ENCODE assay signal across 9 mouse cellular contexts in genomic region chr5:106461913-106462312, GRCm38 (mm10). TPM values are rescaled to one million over a fixed set of nuclear protein-coding genes. Genes with fewer than 3 reads are reported as not detected.
DNase-seq lines count a peak whose midpoint lies in the region; ATAC-seq and TF ChIP-seq lines count a peak whose summit lies in the region.
"Had no signal": no experiment of that assay in that cellular context is flagged by ENCODE, and none has a peak within 500 bp of the region (broad histone marks: within the 10 kb centered on the region; RNA-seq: fewer than 3 reads in every experiment).

No protein-coding gene starts in this region.

- 0% methylated on average over 4 of the region's 4 CpGs for WGBS in kidney, postnatal 0 days

- no peaks in the 10 kb centered on the region for H3K36me3 ChIP-seq in kidney, postnatal 0 days (ENCODE audit: insufficient read depth, low read length)
- H3K36me3 ChIP-seq: liver, embryonic 13.5 days; stomach, embryonic 15.5 days had no signal

- TF ChIP-seq CTCF in layer of hippocampus, adult 2 months (conservative IDR thresholded peaks at IDR 0.05) = peak; percentile 83
- peak; percentile 88 for TF ChIP-seq CTCF in brain, embryonic 14.5 days (IDR thresholded peaks at IDR 0.05; ENCODE audit: borderline replicate concordance, extremely low read depth, insufficient read depth, insufficient read length)
- peak; percentile 79 for TF ChIP-seq CTCF in kidney, postnatal 0 days (IDR thresholded peaks at IDR 0.05; ENCODE audit: low read depth)

- ATAC-seq in kidney, postnatal 0 days (replicated peaks; ENCODE audit: low FRiP score, low read depth) = no peak

- no peak overlapping the region for H3K27ac ChIP-seq in layer of hippocampus, adult 2 months
- H3K27ac ChIP-seq in kidney, postnatal 0 days = no peak overlapping the region
- H3K27ac ChIP-seq: liver, embryonic 13.5 days; stomach, embryonic 15.5 days had no signal

- H3K4me3 ChIP-seq in layer of hippocampus, adult 2 months = no peak overlapping the region
- H3K4me3 ChIP-seq in kidney, postnatal 0 days (replicated peaks; ENCODE audit: low read depth, low read length) = no peak overlapping the region
- H3K4me3 ChIP-seq: liver, embryonic 13.5 days; stomach, embryonic 15.5 days had no signal

- no peak for TF ChIP-seq POLR2A in brain, embryonic 14.5 days (IDR thresholded peaks at IDR 0.05; ENCODE audit: borderline replicate concordance, extremely low read depth, insufficient read depth, insufficient read length, poor library complexity, severe bottlenecking)

- H3K9me3 ChIP-seq in kidney, postnatal 0 days (replicated peaks; ENCODE audit: low read length) = no peaks in the 10 kb centered on the region; the same call in 1 of the 2 replicates
- H3K9me3 ChIP-seq: liver, embryonic 13.5 days; stomach, embryonic 15.5 days had no signal

- DNase-seq in layer of hippocampus, adult 2 months (ENCODE audit: low spot score in 2 of 2) = peak in 1 of 2 experiments; percentile 34
- DNase-seq in layer of hippocampus, postnatal 25 days (ENCODE audit: extremely low spot score in 1 of 2, low spot score in 1 of 2) = no peak
- peak; percentile 52 for DNase-seq in ES-CJ7 (ENCODE audit: low read depth, low spot score)
- peak; percentile 82 for DNase-seq in brain, embryonic 14.5 days (ENCODE audit: low read depth)
- DNase-seq in kidney, postnatal 0 days (ENCODE audit: low spot score) = peak; percentile 64
- DNase-seq in thymus, postnatal 14 days = peak; percentile 49
- DNase-seq in layer of hippocampus, adult 9-11 months = no peak
- DNase-seq: liver, embryonic 13.5 days had no signal

- no peak overlapping the region for H3K4me2 ChIP-seq in kidney, postnatal 0 days (ENCODE audit: low read length)
- H3K4me2 ChIP-seq: liver, embryonic 13.5 days; stomach, embryonic 15.5 days had no signal

- H3K4me1 ChIP-seq in kidney, postnatal 0 days (replicated peaks; ENCODE audit: insufficient read depth, low read length) = no peaks in the 10 kb centered on the region; the same call in 1 of the 2 replicates

- peaks cover 96% of the 10 kb centered on the region for H3K27me3 ChIP-seq in kidney, postnatal 0 days (ENCODE audit: insufficient read depth, low read length)

- H3K9ac ChIP-seq in kidney, postnatal 0 days (ENCODE audit: low read depth, low read length) = no peak overlapping the region
- H3K9ac ChIP-seq: liver, embryonic 13.5 days; stomach, embryonic 15.5 days had no signal

RNA-seq across cellular contexts. Expression of gene Barhl2, which starts 3.9 kb away (rescaled TPM):
- not detected for total RNA-seq in layer of hippocampus, adult 2 months (2021)
- total RNA-seq in layer of hippocampus, postnatal 25 days (2021) = under 1 TPM; 0.12 to 0.26 TPM
- polyA plus RNA-seq in brain, embryonic 14.5 days (2012; rRNA removed) = 18.0 and 26.0 TPM in 2 replicates
- polyA plus RNA-seq in kidney, postnatal 0 days (2015; fragmentation: Nextera tagmentation; extraction: Ambion mirVana) = not detected in 2 replicates
- polyA plus RNA-seq: liver, embryonic 13.5 days; stomach, embryonic 15.5 days had no signal

Comparison
In these comparisons a context has a peak if more than half of its experiments do, and no peak if none do; other contexts are left out.
1. DNase-seq: peak in ES-CJ7 (single experiment), brain, embryonic 14.5 days (single experiment), kidney, postnatal 0 days (single experiment) and thymus, postnatal 14 days (single experiment); none in layer of hippocampus, postnatal 25 days (0 of 2) and layer of hippocampus, adult 9-11 months (single experiment).
2. Peak in every context shown above with its lines, with median percentiles within 50 percentile points of each other: CTCF ChIP-seq.